Mouse (Mus musculus): Measurements from ENCODE around the gene Cdc20b. TPM values are rescaled to one million over a fixed set of nuclear protein-coding genes. Genes with fewer than 3 reads are reported as not detected.

Cdc20b gene
- polyA plus RNA-seq (2012; rRNA removed; ENCODE audit: low replicate concordance): not detected in 2 replicates

GRCm38 (mm10) chr13:113034950-113035421 is at the start of gene Cdc20b:
Gene Cdc20b, plus strand, starts transcription at chr13:113035111.

GRCm38 (mm10) chr13:112987532-112987943 is 47.4 kb upstream of the Cdc20b start, which contains the start of gene Ccno:
Gene Ccno, plus strand, starts transcription at chr13:112987802.

GRCm38 (mm10) chr13:112993531-112994152 is 41.3 kb upstream of the Cdc20b start, which contains the start of gene Mcidas:
Gene Mcidas, plus strand, starts transcription at chr13:112993845.

GRCm38 (mm10) chr13:113046211-113046883 is 11.4 kb downstream of the Cdc20b start, which contains the start of gene Gpx8:
Gene Gpx8, minus strand, starts transcription at chr13:113046410.

GRCm38 (mm10) chr13:113100879-113101278 is 66.0 kb downstream of the Cdc20b start, which contains the start of gene Gzma:
Gene Gzma, minus strand, starts transcription at chr13:113100981.

Other genes with a start within 250 kb of the Cdc20b start
- gene Plpp1, start 234.3 kb upstream of the Cdc20b start, polyA plus RNA-seq (2012; rRNA removed; ENCODE audit: low replicate concordance): 46.6 and 62.9 TPM in 2 replicates
- 8.3 and 13.3 TPM in 2 replicates for gene Mtrex, start 107.7 kb upstream of the Cdc20b start, polyA plus RNA-seq (2012; rRNA removed; ENCODE audit: low replicate concordance)
- gene Dhx29, start 107.7 kb upstream of the Cdc20b start, polyA plus RNA-seq (2012; rRNA removed; ENCODE audit: low replicate concordance): 5.7 and 6.4 TPM in 2 replicates
- 0.75 and 0.92 TPM in 2 replicates for gene Ccno, start 47.3 kb upstream of the Cdc20b start, polyA plus RNA-seq (2012; rRNA removed; ENCODE audit: low replicate concordance)
- not detected in 2 replicates for gene Mcidas, start 41.3 kb upstream of the Cdc20b start, polyA plus RNA-seq (2012; rRNA removed; ENCODE audit: low replicate concordance)
- gene Gpx8, start 11.3 kb downstream of the Cdc20b start, polyA plus RNA-seq (2012; rRNA removed; ENCODE audit: low replicate concordance): 17.9 and 26.8 TPM in 2 replicates
- gene Gzma, start 65.9 kb downstream of the Cdc20b start, polyA plus RNA-seq (2012; rRNA removed; ENCODE audit: low replicate concordance): 1.5 and 2.3 TPM in 2 replicates
- 3.4 and 6.0 TPM in 2 replicates for gene Esm1, start 174.5 kb downstream of the Cdc20b start, polyA plus RNA-seq (2012; rRNA removed; ENCODE audit: low replicate concordance)
- gene Gzmk, start 190.8 kb downstream of the Cdc20b start, polyA plus RNA-seq (2012; rRNA removed; ENCODE audit: low replicate concordance): 0.15 TPM in 1 of 2 replicates, not detected in the other

All from subcutaneous adipose tissue, adult 2 months (tissue).